Mouse (Mus musculus): ENCODE data around the gene Macrod1.

DNA sequence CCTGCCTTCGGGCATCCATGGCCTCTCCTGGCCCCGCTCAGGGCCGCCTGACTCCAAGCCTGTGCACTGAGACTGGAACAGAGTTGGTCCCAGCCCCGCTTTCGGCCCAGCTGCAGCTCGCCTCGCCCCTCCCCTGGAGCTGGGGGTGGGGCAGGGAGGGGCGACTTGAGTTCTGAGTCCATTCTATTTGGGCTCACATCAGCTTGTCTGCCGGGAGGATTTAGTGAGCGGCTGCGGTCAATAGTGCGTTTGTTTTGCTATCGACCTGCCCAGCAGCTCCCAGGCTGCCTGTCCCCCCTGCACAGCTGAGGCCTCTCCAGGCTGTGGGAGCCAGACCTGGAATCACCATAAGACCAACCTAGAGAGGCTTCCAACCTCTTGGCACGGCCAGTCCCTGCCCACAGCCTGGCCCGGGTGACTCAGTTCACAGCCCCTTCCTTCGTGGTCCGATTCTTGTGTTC, 78.1 kb downstream of the Macrod1 start:
- TF ChIP-seq CTCF (IDR thresholded peaks at IDR 0.05; ENCODE audit: extremely low read depth, insufficient read depth, low read length) (no peak), POLR2A (IDR thresholded peaks at IDR 0.05; ENCODE audit: extremely low read depth, insufficient read depth, low read length) (no peak)
